Mouse (Mus musculus): Measurements from ENCODE around the gene Syne3. TPM values are rescaled to one million over a fixed set of nuclear protein-coding genes. Genes with fewer than 3 reads are reported as not detected.

Gene Syne3
- polyA plus RNA-seq, 1 experiment from 2014 or later = 1.6 TPM

DNA sequence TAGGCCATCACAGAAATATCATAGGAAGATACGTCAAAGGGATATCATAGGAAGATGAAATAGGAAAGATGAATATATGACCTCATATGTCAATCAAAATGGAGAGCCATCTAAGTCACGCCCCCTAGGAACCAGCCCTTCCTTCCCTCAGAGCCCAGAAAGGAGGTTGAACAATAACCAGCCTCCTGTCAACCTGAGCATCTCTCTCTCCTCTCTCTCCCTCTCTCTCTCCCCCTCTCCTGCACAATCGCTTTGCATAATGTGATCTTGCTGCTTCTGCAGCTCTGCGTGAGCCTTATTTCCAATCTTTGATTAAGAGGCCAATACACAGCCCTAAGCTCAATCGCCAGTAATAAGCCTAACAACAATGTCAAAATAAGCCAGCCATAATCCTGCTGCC, 84.6 kb downstream of the Syne3 start:
- 93% methylated on average over 5 of the region's 5 CpGs for WGBS
- no peak overlapping the region for H3K4me2 ChIP-seq (replicated peaks)
- no peaks in the 10 kb centered on the region for H3K9me3 ChIP-seq
- peaks cover 31% of the 10 kb centered on the region for H3K4me1 ChIP-seq
- H3K36me3 ChIP-seq = no peaks in the 10 kb centered on the region
- ATAC-seq (ENCODE audit: low FRiP score, low read depth) = no peak
- H3K9ac ChIP-seq = no peak overlapping the region
- H3K27ac ChIP-seq = no peak overlapping the region
- peaks cover 8% of the 10 kb centered on the region; the same call in 1 of the 2 replicates for H3K27me3 ChIP-seq
- H3K4me3 ChIP-seq = no peak overlapping the region

DNA sequence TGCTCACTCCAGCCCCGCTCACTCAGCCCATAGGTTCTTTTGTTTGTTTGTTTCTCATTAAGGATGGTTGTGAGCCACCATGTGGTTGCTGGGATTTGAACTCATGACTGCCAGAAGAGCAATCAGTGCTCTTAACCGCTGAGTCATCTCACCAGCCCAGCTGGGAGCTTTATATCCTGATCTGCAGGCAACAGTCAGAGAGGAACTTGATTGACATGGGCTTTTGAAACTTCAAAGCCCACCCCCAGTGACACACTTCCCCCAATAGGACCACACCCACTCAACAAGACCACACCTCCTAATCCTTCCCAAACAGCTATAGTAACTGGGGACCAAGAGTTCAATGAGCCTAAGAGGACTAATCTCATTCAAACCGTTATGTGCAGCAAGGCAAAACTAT, 85.1 kb downstream of the Syne3 start:
- 87% methylated on average over 3 of the region's 3 CpGs for WGBS
- Histone ChIP-seq H3K9ac (no peak overlapping the region), H3K27ac (peak overlapping the region; percentile 83; the same call in 1 of the 2 replicates), H3K36me3 (no peaks in the 10 kb centered on the region), H3K4me1 (peaks cover 31% of the 10 kb centered on the region), H3K9me3 (no peaks in the 10 kb centered on the region), H3K4me2 (replicated peaks) (no peak overlapping the region; the same call in 1 of the 2 replicates), H3K27me3 (peaks cover 8% of the 10 kb centered on the region; the same call in 1 of the 2 replicates), H3K4me3 (no peak overlapping the region)
- no peak for ATAC-seq (ENCODE audit: low FRiP score, low read depth)

DNA sequence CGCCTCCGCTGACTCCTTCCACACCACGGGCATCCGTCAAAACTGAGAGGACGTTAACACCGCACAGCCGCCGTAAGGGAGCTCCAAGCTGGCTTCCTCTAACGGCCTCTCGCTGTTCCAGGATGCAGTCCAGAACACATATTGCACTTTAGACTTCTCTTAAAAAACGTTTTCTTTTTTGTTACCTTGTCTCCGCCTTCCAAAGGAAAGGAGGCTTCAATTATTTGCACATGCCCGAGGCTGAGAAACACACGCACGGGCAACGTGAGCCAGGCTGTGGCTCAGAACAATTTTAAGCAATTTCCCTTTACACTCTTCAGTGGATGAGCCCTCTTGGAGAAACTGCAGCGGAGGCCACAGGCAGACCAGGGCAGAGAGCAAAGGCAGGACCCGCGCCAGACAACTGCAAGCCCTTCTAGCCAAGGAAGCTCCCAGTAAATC, 85.6 kb downstream of the Syne3 start:
- peaks cover 7% of the 10 kb centered on the region; the same call in 1 of the 2 replicates for H3K27me3 ChIP-seq
- 13% methylated on average over 19 of the region's 19 CpGs for WGBS
- peak overlapping the region; percentile 19; the same call in 1 of the 2 replicates for H3K9ac ChIP-seq
- peaks cover 36% of the 10 kb centered on the region for H3K4me1 ChIP-seq
- peak; percentile 71 for ATAC-seq (ENCODE audit: low FRiP score, low read depth)
- peak overlapping the region; percentile 46 for H3K4me2 ChIP-seq (replicated peaks)
- peak overlapping the region; percentile 12; the same call in 1 of the 2 replicates for H3K4me3 ChIP-seq
- H3K27ac ChIP-seq = peak overlapping the region; percentile 83; the same call in 1 of the 2 replicates
- H3K36me3 ChIP-seq = no peaks in the 10 kb centered on the region
- no peaks in the 10 kb centered on the region for H3K9me3 ChIP-seq

- Histone ChIP-seq H3K4me1 (peaks cover 39% of the 10 kb centered on the region), H3K27me3 (peaks cover 2% of the 10 kb centered on the region; the same call in 1 of the 2 replicates), H3K4me2 (replicated peaks) (no peak overlapping the region), H3K9me3 (no peaks in the 10 kb centered on the region), H3K9ac (no peak overlapping the region), H3K36me3 (no peaks in the 10 kb centered on the region), H3K27ac (no peak overlapping the region), H3K4me3 (no peak overlapping the region)
- no peak for ATAC-seq (ENCODE audit: low FRiP score, low read depth)
- 77% methylated on average over 8 of the region's 8 CpGs for WGBS
Measured at GRCm38 (mm10) chr12:104922647-104923046, 87.0 kb downstream of the Syne3 start.

DNA sequence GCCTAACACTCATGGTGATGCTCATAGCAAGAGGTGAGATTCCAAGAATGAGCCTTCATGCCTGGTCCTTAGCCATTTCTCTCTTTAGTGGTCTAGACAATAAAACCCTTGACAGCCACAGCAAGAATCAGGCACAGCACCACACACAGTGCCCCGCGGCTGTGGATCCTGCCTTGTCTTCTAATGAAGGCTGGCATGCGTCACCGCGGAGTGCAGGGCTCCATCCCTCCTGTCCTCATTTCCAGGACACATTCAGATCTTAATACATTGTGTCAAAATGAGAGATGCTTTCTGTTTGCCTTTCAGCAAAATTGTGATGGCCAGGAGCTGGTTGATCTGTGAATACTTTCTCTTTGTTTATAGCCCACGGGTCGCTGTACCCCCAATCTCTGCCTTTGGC, 88.5 kb downstream of the Syne3 start:
- H3K4me3 ChIP-seq = no peak overlapping the region
- 75% methylated on average over 7 of the region's 7 CpGs for WGBS
- no peak overlapping the region; the same call in 1 of the 2 replicates for H3K27ac ChIP-seq
- no peaks in the 10 kb centered on the region for H3K9me3 ChIP-seq
- peaks cover 2% of the 10 kb centered on the region; the same call in 1 of the 2 replicates for H3K27me3 ChIP-seq
- H3K4me2 ChIP-seq (replicated peaks) = no peak overlapping the region
- no peaks in the 10 kb centered on the region for H3K36me3 ChIP-seq
- H3K4me1 ChIP-seq = peaks cover 39% of the 10 kb centered on the region
- ATAC-seq (ENCODE audit: low FRiP score, low read depth) = no peak
- H3K9ac ChIP-seq = no peak overlapping the region

- Histone ChIP-seq H3K27ac (no peak overlapping the region), H3K9me3 (no peaks in the 10 kb centered on the region), H3K27me3 (peaks cover 2% of the 10 kb centered on the region; the same call in 1 of the 2 replicates), H3K4me3 (no peak overlapping the region), H3K4me1 (peaks cover 34% of the 10 kb centered on the region), H3K36me3 (no peaks in the 10 kb centered on the region), H3K4me2 (replicated peaks) (no peak overlapping the region), H3K9ac (no peak overlapping the region)
- peak; percentile 20; the same call in 1 of the 2 replicates for ATAC-seq (ENCODE audit: low FRiP score, low read depth)
- 46% methylated on average over 2 of the region's 2 CpGs for WGBS
Measured at GRCm38 (mm10) chr12:104919247-104919646, 90.4 kb downstream of the Syne3 start.

- H3K9me3 ChIP-seq = no peaks in the 10 kb centered on the region
- peaks cover 21% of the 10 kb centered on the region for H3K4me1 ChIP-seq
- no peak overlapping the region for H3K27ac ChIP-seq
- peaks cover 1% of the 10 kb centered on the region; the same call in 1 of the 2 replicates for H3K27me3 ChIP-seq
- no peak overlapping the region for H3K9ac ChIP-seq
- no peaks in the 10 kb centered on the region for H3K36me3 ChIP-seq
- no peak overlapping the region for H3K4me3 ChIP-seq
- 89% methylated on average over 2 of the region's 2 CpGs for whole genome bisulfite sequencing
- no peak overlapping the region for H3K4me2 ChIP-seq (replicated peaks)
- ATAC-seq (ENCODE audit: low FRiP score, low read depth) = no peak
Measured at GRCm38 (mm10) chr12:104917927-104918326, 91.7 kb downstream of the Syne3 start.

GRCm38 (mm10) chr12:104917297-104917696, 92.3 kb downstream of the Syne3 start:
- H3K4me2 ChIP-seq (replicated peaks) = no peak overlapping the region
- no peaks in the 10 kb centered on the region for H3K36me3 ChIP-seq
- H3K4me3 ChIP-seq = no peak overlapping the region
- H3K27ac ChIP-seq = no peak overlapping the region
- no peaks in the 10 kb centered on the region for H3K9me3 ChIP-seq
- no peak for ATAC-seq (ENCODE audit: low FRiP score, low read depth)
- WGBS = 93% methylated on average over 4 of the region's 4 CpGs
- no peak overlapping the region for H3K9ac ChIP-seq
- peaks cover 15% of the 10 kb centered on the region; the same call in 1 of the 2 replicates for H3K4me1 ChIP-seq
- H3K27me3 ChIP-seq = 0 out of 2 replicates have a peak, but pooled peaks cover 3% of the 10 kb centered on the region

DNA sequence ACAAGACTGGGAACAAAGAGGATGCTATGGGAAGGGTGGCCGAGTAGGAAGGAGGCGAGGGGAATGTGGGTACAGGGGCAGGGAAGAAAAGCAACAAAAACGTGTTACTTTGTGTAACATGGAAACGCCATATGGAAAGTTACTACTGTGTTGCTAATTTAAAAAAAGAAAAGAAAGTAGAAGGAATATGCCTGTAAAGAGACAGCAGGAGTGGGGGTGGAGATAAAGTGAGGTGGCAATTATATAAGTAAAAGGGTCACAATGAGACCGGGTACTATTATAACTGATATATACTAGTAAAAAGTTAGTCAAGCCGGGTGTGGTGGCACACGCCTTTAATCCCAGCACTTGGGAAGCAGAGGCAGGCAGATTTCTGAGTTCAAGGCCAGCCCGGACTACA, 92.8 kb downstream of the Syne3 start:
- Histone ChIP-seq H3K36me3 (no peaks in the 10 kb centered on the region), H3K4me1 (peaks cover 15% of the 10 kb centered on the region; the same call in 1 of the 2 replicates), H3K4me2 (replicated peaks) (no peak overlapping the region), H3K9me3 (no peaks in the 10 kb centered on the region), H3K27ac (no peak overlapping the region), H3K9ac (no peak overlapping the region), H3K4me3 (no peak overlapping the region), H3K27me3 (0 out of 2 replicates have a peak, but pooled peaks cover 3% of the 10 kb centered on the region)
- 88% methylated on average over 8 of the region's 8 CpGs for WGBS
- no peak for ATAC-seq (ENCODE audit: low FRiP score, low read depth)

GRCm38 (mm10) chr12:104915681-104916080, 93.9 kb downstream of the Syne3 start:
- Histone ChIP-seq H3K9ac (no peak overlapping the region), H3K27ac (no peak overlapping the region), H3K27me3 (0 out of 2 replicates have a peak, but pooled peaks cover 3% of the 10 kb centered on the region), H3K9me3 (no peaks in the 10 kb centered on the region), H3K4me3 (no peak overlapping the region), H3K4me1 (peaks cover 8% of the 10 kb centered on the region; the same call in 1 of the 2 replicates), H3K4me2 (replicated peaks) (no peak overlapping the region), H3K36me3 (no peaks in the 10 kb centered on the region)
- no peak for ATAC-seq (ENCODE audit: low FRiP score, low read depth)
- 66% methylated on average over 4 of the region's 4 CpGs for WGBS

GRCm38 (mm10) chr12:104912990-104913389, 96.6 kb downstream of the Syne3 start:
- H3K27ac ChIP-seq = no peak overlapping the region

GRCm38 (mm10) chr12:104912281-104912933, 97.2 kb downstream of the Syne3 start:
- no peak for ATAC-seq (ENCODE audit: low FRiP score, low read depth)
- Histone ChIP-seq H3K9ac (no peak overlapping the region), H3K4me2 (replicated peaks) (no peak overlapping the region), H3K27me3 (0 out of 2 replicates have a peak, but pooled peaks cover 3% of the 10 kb centered on the region), H3K9me3 (0 out of 2 replicates have a peak, but pooled peaks cover under 1% of the 10 kb centered on the region), H3K27ac (no peak overlapping the region), H3K4me3 (no peak overlapping the region), H3K4me1 (peaks cover 15% of the 10 kb centered on the region), H3K36me3 (no peaks in the 10 kb centered on the region)
- 57% methylated on average over 10 of the region's 10 CpGs for WGBS

More at GRCm38 (mm10) chr12:104912990-104913389, 96.6 kb downstream of the Syne3 start:
- H3K4me3 ChIP-seq = no peak overlapping the region
- 68% methylated on average over 3 of the region's 3 CpGs for WGBS
- no peak overlapping the region for H3K4me2 ChIP-seq (replicated peaks)
- H3K9me3 ChIP-seq = no peaks in the 10 kb centered on the region
- H3K9ac ChIP-seq = no peak overlapping the region
- no peaks in the 10 kb centered on the region for H3K36me3 ChIP-seq
- ATAC-seq (ENCODE audit: low FRiP score, low read depth) = no peak
- 0 out of 2 replicates have a peak, but pooled peaks cover 3% of the 10 kb centered on the region for H3K27me3 ChIP-seq
- peaks cover 12% of the 10 kb centered on the region for H3K4me1 ChIP-seq

Measured in limb, embryonic 13.5 days (tissue).